Mouse (Mus musculus) stomach, embryonic 14.5 days (tissue): Measurements from ENCODE around the gene Kcp. TPM values are rescaled to one million over a fixed set of nuclear protein-coding genes. Genes with fewer than 3 reads are reported as not detected.

ENCODE experiments used
- ATAC-seq: fragments of 200-750 bp; cut with Nextera tagmentation; 2 replicates; pipeline ENCODE4 v1.8.0; 2017; ENCODE audit warnings: low read depth, moderate TSS enrichment; ENCODE audit not compliant: insufficient number of reproducible peaks, insufficient read depth, low FRiP score
- H3K27ac ChIP-seq: fragments of 300-500 bp; sonication (generic); 2 replicates; pipeline ENCODE4 v1.5.1; 2014; ENCODE audit warnings: mild to moderate bottlenecking, low read length, moderate library complexity, mixed read lengths
- H3K27me3 ChIP-seq: fragments of 300-500 bp; sonication (generic); 2 replicates; pipeline ENCODE4 v1.6.1; 2014; ENCODE audit warnings: low read length, control low read depth, mixed read lengths; ENCODE audit not compliant: control insufficient read depth, insufficient read depth
- H3K36me3 ChIP-seq: fragments of 300-500 bp; sonication (generic); 2 replicates; pipeline ENCODE4 v1.6.1; 2014; ENCODE audit warnings: mild to moderate bottlenecking, control low read depth, low read length, moderate library complexity, mixed read lengths; ENCODE audit not compliant: control insufficient read depth, insufficient read depth
- H3K4me1 ChIP-seq: fragments of 300-500 bp; sonication (generic); 2 replicates; pipeline ENCODE4 v1.6.1; 2014; ENCODE audit warnings: low read length, control low read depth, mixed read lengths; ENCODE audit not compliant: control insufficient read depth, insufficient read depth
- H3K4me2 ChIP-seq: fragments of 300-500 bp; sonication (generic); replicated peaks from 2 replicates; pipeline ENCODE4 v1.6.1; 2014; ENCODE audit warnings: low read depth, low read length, control low read depth
- H3K4me3 ChIP-seq: fragments of 300-500 bp; sonication (generic); 2 replicates; pipeline ENCODE4 v1.5.1; 2014; ENCODE audit warnings: low read depth, low read length, control low read depth
- H3K9ac ChIP-seq: fragments of 300-500 bp; sonication (generic); replicated peaks from 2 replicates; pipeline ENCODE4 v1.6.1; 2014; ENCODE audit warnings: low read depth, mild to moderate bottlenecking, control low read depth, low read length, moderate library complexity, mixed read lengths
- H3K9me3 ChIP-seq: fragments of 300-500 bp; sonication (generic); 2 replicates; pipeline ENCODE4 v1.6.1; 2016; ENCODE audit warnings: low read depth, low read length, control low read depth; ENCODE audit not compliant: control insufficient read depth
- WGBS: fragments of 180-500 bp; shearing (Covaris S2); extraction: QIAGEN DNeasy Blood & Tissue Kit; methylation state at CpG from one replicate; pipeline ENCODE4 v1.1.7; 2014; 5-methylcytosine and 5-hydroxymethylcytosine counted together
- polyA plus RNA-seq: library from polyadenylated mRNA; unstranded; fragments of >200 nt; fragmentation: Nextera tagmentation; extraction: Ambion mirVana; gene quantifications from 2 replicates; pipeline ENCODE4 v1.2.1, GENCODE M21; 2014

The Kcp gene
- polyA plus RNA-seq, 1 experiment from 2014 or later, result 30.4 TPM

GRCm38 (mm10) chr6:29526281-29527251 is 18.8 kb upstream of the Kcp start, which contains the start of gene Irf5:
TSS of gene Irf5 (plus strand) at chr6:29526625.
- peak within 1 kb of the TSS; percentile 41 for H3K9ac ChIP-seq
- peaks cover 15% of the 10 kb centered on the region for H3K27me3 ChIP-seq
- H3K4me1 ChIP-seq, result peaks cover 34% of the 10 kb centered on the region
- H3K27ac ChIP-seq, result no peak within 1 kb of the TSS
- H3K4me3 ChIP-seq, result peak within 1 kb of the TSS; percentile 54
- H3K4me2 ChIP-seq, result peak within 1 kb of the TSS; percentile 98
- H3K9me3 ChIP-seq, result no peaks in the 10 kb centered on the region
- whole genome bisulfite sequencing, result under 1% methylated on average over 87 of the region's 96 CpGs
- H3K36me3 ChIP-seq, result no peaks in the 10 kb centered on the region
- peak; percentile 60 for ATAC-seq

GRCm38 (mm10) chr6:29525256-29525655 is 17.5 kb upstream of the Kcp start:
- Histone ChIP-seq H3K27ac (no peak overlapping the region), H3K4me2 (no peak overlapping the region), H3K36me3 (no peaks in the 10 kb centered on the region), H3K4me3 (no peak overlapping the region), H3K27me3 (peaks cover 15% of the 10 kb centered on the region), H3K4me1 (peaks cover 34% of the 10 kb centered on the region), H3K9ac (no peak overlapping the region), H3K9me3 (no peaks in the 10 kb centered on the region)
- WGBS, result 72% methylated on average over 6 of the region's 6 CpGs
- no peak for ATAC-seq

- peaks cover 30% of the 10 kb centered on the region for H3K4me1 ChIP-seq
- no peaks in the 10 kb centered on the region for H3K36me3 ChIP-seq
- no peaks in the 10 kb centered on the region for H3K9me3 ChIP-seq
- H3K4me3 ChIP-seq, result no peak overlapping the region
- no peak for ATAC-seq
- peak overlapping the region; percentile 44; the same call in 1 of the 2 replicates for H3K27ac ChIP-seq
- H3K9ac ChIP-seq, result no peak overlapping the region
- peaks cover 12% of the 10 kb centered on the region for H3K27me3 ChIP-seq
- H3K4me2 ChIP-seq, result no peak overlapping the region
- WGBS, result 31% methylated on average over 6 of the region's 6 CpGs
These were observed 16.3 kb upstream of the Kcp start for GRCm38 (mm10) chr6:29524034-29524489.

- no peak for ATAC-seq
- Histone ChIP-seq H3K9ac (no peak overlapping the region), H3K4me3 (no peak overlapping the region), H3K4me2 (no peak overlapping the region), H3K4me1 (peaks cover 27% of the 10 kb centered on the region), H3K36me3 (no peaks in the 10 kb centered on the region), H3K27ac (peak overlapping the region; percentile 33; the same call in 1 of the 2 replicates), H3K27me3 (peaks cover 12% of the 10 kb centered on the region), H3K9me3 (no peaks in the 10 kb centered on the region)
- WGBS, result 63% methylated on average over 12 of the region's 12 CpGs
These were observed 15.7 kb upstream of the Kcp start for GRCm38 (mm10) chr6:29523301-29524033.

- 47% methylated on average over 6 of the region's 6 CpGs for WGBS
- H3K4me3 ChIP-seq, result no peak overlapping the region
- no peak for ATAC-seq
These were observed 15.0 kb upstream of the Kcp start for GRCm38 (mm10) chr6:29522626-29523300.

GRCm38 (mm10) chr6:29517139-29517538 is 9.4 kb upstream of the Kcp start:
- Histone ChIP-seq H3K27me3 (no peaks in the 10 kb centered on the region), H3K4me1 (peaks cover 9% of the 10 kb centered on the region; the same call in 1 of the 2 replicates), H3K27ac (no peak overlapping the region), H3K36me3 (no peaks in the 10 kb centered on the region), H3K4me3 (no peak overlapping the region), H3K4me2 (no peak overlapping the region), H3K9ac (no peak overlapping the region), H3K9me3 (no peaks in the 10 kb centered on the region)
- ATAC-seq, result peak; percentile 21; the same call in 1 of the 2 replicates
- WGBS, result 8% methylated on average over 5 of the region's 5 CpGs

More at GRCm38 (mm10) chr6:29522626-29523300, 15.0 kb upstream of the Kcp start:
- peaks cover 22% of the 10 kb centered on the region for H3K4me1 ChIP-seq
- peaks cover 7% of the 10 kb centered on the region for H3K27me3 ChIP-seq
- no peak overlapping the region for H3K9ac ChIP-seq
- H3K36me3 ChIP-seq, result no peaks in the 10 kb centered on the region
- H3K4me2 ChIP-seq, result no peak overlapping the region
- no peak overlapping the region for H3K27ac ChIP-seq
- H3K9me3 ChIP-seq, result no peaks in the 10 kb centered on the region

GRCm38 (mm10) chr6:29513284-29513683 is 5.5 kb upstream of the Kcp start:
- under 1% methylated on average over 11 of the region's 11 CpGs for WGBS
- Histone ChIP-seq H3K4me2 (peak overlapping the region; percentile 36), H3K4me3 (peak overlapping the region; percentile 12; the same call in 1 of the 2 replicates), H3K27me3 (no peaks in the 10 kb centered on the region), H3K9me3 (no peaks in the 10 kb centered on the region), H3K4me1 (peaks cover 17% of the 10 kb centered on the region), H3K36me3 (no peaks in the 10 kb centered on the region), H3K9ac (no peak overlapping the region), H3K27ac (peak overlapping the region; percentile 71)
- ATAC-seq, result peak; percentile 77

GRCm38 (mm10) chr6:29509086-29509485 is 1.3 kb upstream of the Kcp start:
- no peak overlapping the region for H3K4me2 ChIP-seq
- 31% methylated on average over 2 of the region's 2 CpGs for WGBS
- peak; percentile 38; the same call in 1 of the 2 replicates for ATAC-seq
- H3K36me3 ChIP-seq, result no peaks in the 10 kb centered on the region
- no peaks in the 10 kb centered on the region for H3K27me3 ChIP-seq
- no peaks in the 10 kb centered on the region for H3K9me3 ChIP-seq
- no peak overlapping the region for H3K4me3 ChIP-seq
- peaks cover 25% of the 10 kb centered on the region for H3K4me1 ChIP-seq
- no peak overlapping the region for H3K27ac ChIP-seq
- no peak overlapping the region for H3K9ac ChIP-seq
